Mouse (Mus musculus): ENCODE measurements around the gene Bicra. TPM values are rescaled to one million over a fixed set of nuclear protein-coding genes. Genes with fewer than 3 reads are reported as not detected.

Gene Bicra
- polyA plus RNA-seq, 1 experiment = 6.6 TPM

DNA sequence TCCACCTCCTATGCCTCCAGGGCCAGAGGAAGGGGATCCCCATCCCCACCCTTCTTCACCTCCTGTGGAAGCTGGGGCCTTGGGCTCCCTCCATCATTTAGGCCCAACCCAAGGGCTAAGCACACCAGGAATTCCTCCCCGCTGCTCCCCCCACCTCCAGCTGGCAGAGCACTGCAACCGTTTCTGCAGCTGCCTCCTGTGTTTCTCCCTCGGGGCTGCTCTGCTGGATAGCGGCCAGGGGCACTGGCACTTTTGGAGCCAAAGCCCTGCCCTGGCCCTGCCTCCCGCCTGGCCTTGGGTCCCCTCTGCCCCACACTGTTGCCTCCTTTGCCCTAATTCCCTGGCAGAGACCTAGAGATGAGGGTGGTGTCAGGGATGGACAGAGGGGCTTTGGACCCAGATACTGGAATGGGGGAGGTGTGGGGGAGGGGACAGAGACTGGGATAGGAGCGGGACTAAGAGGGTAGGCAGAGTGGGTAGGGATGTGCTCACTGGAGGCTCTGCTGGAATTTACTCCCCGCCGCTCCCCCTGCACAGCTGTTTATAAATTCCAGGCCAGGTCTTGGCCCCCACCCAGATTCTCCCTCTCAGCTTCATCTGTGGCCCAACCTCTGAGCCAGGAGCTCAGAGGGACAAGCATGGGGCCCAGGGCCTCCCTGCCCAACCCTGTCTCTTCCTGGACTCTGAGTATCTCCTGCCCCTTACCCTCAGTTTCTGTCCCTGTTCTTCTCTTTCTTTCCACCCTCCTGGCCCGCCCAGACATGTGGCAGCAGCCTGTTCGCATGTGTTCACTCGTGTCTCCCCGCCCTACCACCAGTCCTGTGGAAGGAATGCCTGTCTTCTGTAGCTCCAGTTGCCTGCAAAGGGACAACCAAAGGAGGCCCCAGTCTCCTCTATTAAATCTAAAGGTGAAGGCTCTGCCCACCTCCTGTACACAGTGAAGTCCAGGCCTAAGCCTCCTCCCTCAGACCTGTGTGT lies 85.1 kb downstream of the Bicra start:
- H3K36me3 ChIP-seq (ENCODE audit: control insufficient read depth, insufficient read depth) = peaks cover 10% of the 10 kb centered on the region
- H3K27me3 ChIP-seq (ENCODE audit: control insufficient read depth, insufficient read depth, insufficient read length) = no peaks in the 10 kb centered on the region
- no peak overlapping the region for H3ac ChIP-seq (ENCODE audit: control insufficient read depth, insufficient read length)
- H3K4me3 ChIP-seq = peak overlapping the region; percentile 46
- peaks cover 42% of the 10 kb centered on the region for H3K79me2 ChIP-seq (ENCODE audit: control insufficient read depth, insufficient read depth)
- H3K4me2 ChIP-seq (ENCODE audit: low read depth) = peak overlapping the region; percentile 76
- TF ChIP-seq E2F4 (IDR thresholded peaks at IDR 0.05; ENCODE audit: insufficient read depth) (no peak), POLR2A (IDR thresholded peaks at IDR 0.05; ENCODE audit: insufficient read length, low read depth) (peak; percentile 35), MYOD1 (IDR thresholded peaks at IDR 0.05; ENCODE audit: control insufficient read depth in 1 of 3, insufficient read length in 2 of 3, low read depth in 2 of 3) (peak; percentile 48 to 98 (median 95)), REST (IDR thresholded peaks at IDR 0.05; ENCODE audit: insufficient read depth, insufficient read length) (no peak), CEBPB (IDR thresholded peaks at IDR 0.05; ENCODE audit: insufficient read depth, poor library complexity, severe bottlenecking) (no peak), TCF3 (IDR thresholded peaks at IDR 0.05; ENCODE audit: insufficient read length, low read depth) (peak; percentile 81), TCF12 (IDR thresholded peaks at IDR 0.05; ENCODE audit: insufficient read depth, poor library complexity, severe bottlenecking) (peak; percentile 81), MYOG (IDR thresholded peaks at IDR 0.05; ENCODE audit: control insufficient read depth in 1 of 3, insufficient read depth in 1 of 3, insufficient read length in 2 of 3, low read depth in 2 of 3) (peak; percentile 66 to 97 (median 95))

DNA sequence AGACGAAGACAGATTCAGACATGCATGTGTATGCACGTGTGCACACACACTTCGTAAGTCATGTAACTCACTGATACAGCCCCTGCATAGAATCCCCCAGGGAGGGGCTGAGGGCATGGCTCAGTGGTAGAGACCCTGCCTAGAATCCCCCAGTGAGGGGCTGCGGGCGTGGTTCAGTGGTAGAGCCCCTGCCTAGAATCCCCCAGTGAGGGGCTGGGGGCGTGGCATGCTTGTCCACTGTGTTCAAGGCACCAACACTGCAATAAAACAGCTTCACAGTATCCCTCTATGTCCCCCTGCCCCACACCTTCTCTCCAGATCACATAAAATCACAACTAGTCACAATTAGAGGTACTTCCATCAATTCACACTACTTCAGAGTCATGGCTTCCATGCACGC lies 85.9 kb downstream of the Bicra start:
- H3K4me2 ChIP-seq (ENCODE audit: low read depth) = peak overlapping the region; percentile 76

DNA sequence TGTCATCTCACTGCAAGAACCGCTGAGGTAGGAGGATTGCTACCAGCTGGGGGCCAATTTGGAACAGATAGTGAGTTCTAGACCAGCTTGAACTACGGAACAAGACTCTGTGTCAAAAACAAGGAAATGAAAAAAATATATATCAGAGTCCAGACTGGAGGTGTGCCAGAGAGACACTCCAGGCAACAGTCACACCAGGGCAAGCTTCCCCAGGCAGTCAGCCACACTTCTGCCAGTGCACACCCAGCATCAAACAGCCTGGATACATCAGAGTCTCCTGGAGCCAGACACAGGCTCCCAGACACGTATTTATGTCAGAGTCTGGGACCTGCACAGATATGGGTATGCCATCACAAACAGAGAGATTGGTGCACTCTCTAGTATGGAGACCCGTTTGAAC lies 86.5 kb downstream of the Bicra start:
- Histone ChIP-seq H3K4me2 (ENCODE audit: low read depth) (peak overlapping the region; percentile 76), H3K79me2 (ENCODE audit: control insufficient read depth, insufficient read depth) (peaks cover 30% of the 10 kb centered on the region), H3ac (ENCODE audit: control insufficient read depth, insufficient read length) (no peak overlapping the region), H3K4me3 (no peak overlapping the region), H3K27me3 (ENCODE audit: control insufficient read depth, insufficient read depth, insufficient read length) (no peaks in the 10 kb centered on the region), H3K36me3 (ENCODE audit: control insufficient read depth, insufficient read depth) (peaks cover 21% of the 10 kb centered on the region)
- TF ChIP-seq TCF12 (IDR thresholded peaks at IDR 0.05; ENCODE audit: insufficient read depth, poor library complexity, severe bottlenecking) = no peak
- no peak for TF ChIP-seq E2F4 (IDR thresholded peaks at IDR 0.05; ENCODE audit: insufficient read depth)
- no peak for TF ChIP-seq USF1 (IDR thresholded peaks at IDR 0.05; ENCODE audit: low read depth)
- TF ChIP-seq SRF (IDR thresholded peaks at IDR 0.05; ENCODE audit: control insufficient read depth, insufficient read length, low read depth) = no peak
- no peak for TF ChIP-seq REST (IDR thresholded peaks at IDR 0.05; ENCODE audit: insufficient read depth, insufficient read length)
- no peak for TF ChIP-seq TCF3 (IDR thresholded peaks at IDR 0.05; ENCODE audit: insufficient read length, low read depth)
- no peak for TF ChIP-seq MYOD1 (IDR thresholded peaks at IDR 0.05; ENCODE audit: control insufficient read depth in 1 of 3, insufficient read length in 2 of 3, low read depth in 2 of 3)
- no peak for TF ChIP-seq MAX (IDR thresholded peaks at IDR 0.05; ENCODE audit: low read depth)
- no peak for TF ChIP-seq POLR2A (IDR thresholded peaks at IDR 0.05; ENCODE audit: insufficient read length, low read depth)
- TF ChIP-seq CEBPB (IDR thresholded peaks at IDR 0.05; ENCODE audit: insufficient read depth, poor library complexity, severe bottlenecking) = no peak
- no peak for TF ChIP-seq POLR2AphosphoS2 (IDR thresholded peaks at IDR 0.05; ENCODE audit: insufficient read length, low read depth)
- no peak for TF ChIP-seq MYOG (IDR thresholded peaks at IDR 0.05; ENCODE audit: control insufficient read depth in 1 of 3, insufficient read depth in 1 of 3, insufficient read length in 2 of 3, low read depth in 2 of 3)

More for the DNA sequence above, 85.9 kb downstream of the Bicra start:
- peak overlapping the region; percentile 46 for H3K4me3 ChIP-seq
- H3K79me2 ChIP-seq (ENCODE audit: control insufficient read depth, insufficient read depth) = peaks cover 36% of the 10 kb centered on the region
- no peak overlapping the region for H3ac ChIP-seq (ENCODE audit: control insufficient read depth, insufficient read length)
- H3K27me3 ChIP-seq (ENCODE audit: control insufficient read depth, insufficient read depth, insufficient read length) = no peaks in the 10 kb centered on the region
- TF ChIP-seq TCF3 (IDR thresholded peaks at IDR 0.05; ENCODE audit: insufficient read length, low read depth) (no peak), MYOD1 (IDR thresholded peaks at IDR 0.05; ENCODE audit: control insufficient read depth in 1 of 3, insufficient read length in 2 of 3, low read depth in 2 of 3) (no peak), TCF12 (IDR thresholded peaks at IDR 0.05; ENCODE audit: insufficient read depth, poor library complexity, severe bottlenecking) (no peak), POLR2A (IDR thresholded peaks at IDR 0.05; ENCODE audit: insufficient read length, low read depth) (no peak), MYOG (IDR thresholded peaks at IDR 0.05; ENCODE audit: control insufficient read depth in 1 of 3, insufficient read depth in 1 of 3, insufficient read length in 2 of 3, low read depth in 2 of 3) (no peak)
- peaks cover 16% of the 10 kb centered on the region for H3K36me3 ChIP-seq (ENCODE audit: control insufficient read depth, insufficient read depth)

- TF ChIP-seq MYOD1 (IDR thresholded peaks at IDR 0.05; ENCODE audit: control insufficient read depth in 1 of 3, insufficient read length in 2 of 3, low read depth in 2 of 3) = peak in 1 of 3 experiments; percentile 64
- TF ChIP-seq USF1 (IDR thresholded peaks at IDR 0.05; ENCODE audit: low read depth) = no peak
- no peaks in the 10 kb centered on the region for H3K27me3 ChIP-seq (ENCODE audit: control insufficient read depth, insufficient read depth, insufficient read length)
- H3K36me3 ChIP-seq (ENCODE audit: control insufficient read depth, insufficient read depth) = peaks cover 26% of the 10 kb centered on the region
- peaks cover 27% of the 10 kb centered on the region for H3K79me2 ChIP-seq (ENCODE audit: control insufficient read depth, insufficient read depth)
- peak overlapping the region; percentile 76 for H3K4me2 ChIP-seq (ENCODE audit: low read depth)
- no peak overlapping the region for H3K4me3 ChIP-seq
- no peak overlapping the region for H3ac ChIP-seq (ENCODE audit: control insufficient read depth, insufficient read length)
Observed at GRCm38 (mm10) chr7:15960691-15961090, 87.0 kb downstream of the Bicra start.

GRCm38 (mm10) chr7:15956143-15956542 lies 91.6 kb downstream of the Bicra start:
- no peak overlapping the region for H3K4me3 ChIP-seq
- no peak for TF ChIP-seq MYOD1 (IDR thresholded peaks at IDR 0.05; ENCODE audit: control insufficient read depth in 1 of 3, insufficient read length in 2 of 3, low read depth in 2 of 3)
- no peak for TF ChIP-seq MAX (IDR thresholded peaks at IDR 0.05; ENCODE audit: low read depth)
- TF ChIP-seq REST (IDR thresholded peaks at IDR 0.05; ENCODE audit: insufficient read depth, insufficient read length) = no peak
- no peak for TF ChIP-seq CEBPB (IDR thresholded peaks at IDR 0.05; ENCODE audit: insufficient read depth, poor library complexity, severe bottlenecking)
- TF ChIP-seq USF1 (IDR thresholded peaks at IDR 0.05; ENCODE audit: low read depth) = no peak
- no peak for TF ChIP-seq SRF (IDR thresholded peaks at IDR 0.05; ENCODE audit: control insufficient read depth, insufficient read length, low read depth)
- no peak for TF ChIP-seq E2F4 (IDR thresholded peaks at IDR 0.05; ENCODE audit: insufficient read depth)
- TF ChIP-seq POLR2A (IDR thresholded peaks at IDR 0.05; ENCODE audit: insufficient read length, low read depth) = no peak
- no peak for TF ChIP-seq TCF12 (IDR thresholded peaks at IDR 0.05; ENCODE audit: insufficient read depth, poor library complexity, severe bottlenecking)
- TF ChIP-seq MYOG (IDR thresholded peaks at IDR 0.05; ENCODE audit: control insufficient read depth in 1 of 3, insufficient read depth in 1 of 3, insufficient read length in 2 of 3, low read depth in 2 of 3) = no peak
- no peak for TF ChIP-seq TCF3 (IDR thresholded peaks at IDR 0.05; ENCODE audit: insufficient read length, low read depth)
- TF ChIP-seq POLR2AphosphoS2 (IDR thresholded peaks at IDR 0.05; ENCODE audit: insufficient read length, low read depth) = no peak
- no peaks in the 10 kb centered on the region for H3K27me3 ChIP-seq (ENCODE audit: control insufficient read depth, insufficient read depth, insufficient read length)
- peaks cover 7% of the 10 kb centered on the region for H3K79me2 ChIP-seq (ENCODE audit: control insufficient read depth, insufficient read depth)
- no peak overlapping the region for H3ac ChIP-seq (ENCODE audit: control insufficient read depth, insufficient read length)
- H3K4me2 ChIP-seq (ENCODE audit: low read depth) = no peak overlapping the region
- peaks cover 44% of the 10 kb centered on the region for H3K36me3 ChIP-seq (ENCODE audit: control insufficient read depth, insufficient read depth)

Data from myocyte (in vitro differentiated cells).